Mouse (Mus musculus) liver, postnatal 0 days (tissue): ENCODE results near the gene Lenep.

ENCODE experiments used
- CTCF ChIP-seq: sonication (generic); IDR thresholded peaks from 2 replicates; pipeline ENCODE4 v1.5.1; 2016; ENCODE audit warnings: antibody characterized with exemption, low read depth
- EP300 ChIP-seq: IDR thresholded peaks from 2 replicates; pipeline ENCODE4 v1.6.1; 2016; ENCODE audit warnings: antibody characterized with exemption, low read depth, mild to moderate bottlenecking

GRCm38 (mm10) chr3:89408448-89408847 lies 5.9 kb upstream of the Lenep start:
- no peak for TF ChIP-seq CTCF
- no peak for TF ChIP-seq EP300
